In genomic region chr17:71018616-71019308, GRCm38 (mm10) we compare ENCODE assay signal across 19 mouse cellular contexts. TPM values are rescaled to one million over a fixed set of nuclear protein-coding genes. Genes with fewer than 3 reads are reported as not detected.
DNase-seq lines count a peak whose midpoint lies in the region; ATAC-seq and TF ChIP-seq lines count a peak whose summit lies in the region.
"Had no signal": no experiment of that assay in that cellular context is flagged by ENCODE, and none has a peak within 500 bp of the region (broad histone marks: within the 10 kb centered on the region; RNA-seq: fewer than 3 reads in every experiment).

No protein-coding gene starts in this region.

- peak; percentile 19; the same call in 1 of the 2 replicates for ATAC-seq in embryonic facial prominence, embryonic 14.5 days (ENCODE audit: low read depth)
- no peak for ATAC-seq in heart, embryonic 13.5 days (ENCODE audit: extremely low read depth, insufficient number of reproducible peaks, low FRiP score, low TSS enrichment)
- 0 out of 2 replicates have a peak, but pooled peaks have one; percentile 35 for ATAC-seq in embryonic facial prominence, embryonic 15.5 days (ENCODE audit: insufficient number of reproducible peaks, low FRiP score, low TSS enrichment, low read depth)
- peak; percentile 54 for ATAC-seq in limb, embryonic 14.5 days (ENCODE audit: low FRiP score, low read depth)
- ATAC-seq: forebrain, embryonic 14.5 days; inflammation-experienced regulatory T-cells, adult 6 months had no signal

- H3K9ac ChIP-seq in embryonic facial prominence, embryonic 14.5 days (ENCODE audit: low read depth, low read length): no peak overlapping the region
- H3K9ac ChIP-seq in heart, embryonic 13.5 days: peak overlapping the region; percentile 91
- no peak overlapping the region for H3K9ac ChIP-seq in embryonic facial prominence, embryonic 15.5 days
- H3K9ac ChIP-seq in limb, embryonic 14.5 days (ENCODE audit: low read depth, low read length, severe bottlenecking): no peak overlapping the region
- H3K9ac ChIP-seq: hindbrain, embryonic 12.5 days; neural tube, embryonic 12.5 days had no signal

- no peak overlapping the region for H3K4me2 ChIP-seq in embryonic facial prominence, embryonic 14.5 days (ENCODE audit: low read depth, low read length)
- H3K4me2 ChIP-seq in heart, embryonic 13.5 days: peak overlapping the region; percentile 78
- H3K4me2 ChIP-seq in embryonic facial prominence, embryonic 15.5 days (replicated peaks): no peak overlapping the region
- no peak overlapping the region for H3K4me2 ChIP-seq in limb, embryonic 14.5 days (replicated peaks; ENCODE audit: low read depth, low read length, severe bottlenecking)
- H3K4me2 ChIP-seq: hindbrain, embryonic 12.5 days; neural tube, embryonic 12.5 days had no signal

- H3K4me1 ChIP-seq in embryonic facial prominence, embryonic 14.5 days (ENCODE audit: control insufficient read depth, insufficient read depth, low read length): 0 out of 2 replicates have a peak, but pooled peaks cover 4% of the 10 kb centered on the region
- H3K4me1 ChIP-seq in embryonic facial prominence, embryonic 10.5 days: peaks cover 23% of the 10 kb centered on the region
- peaks cover 60% of the 10 kb centered on the region for H3K4me1 ChIP-seq in heart, embryonic 13.5 days
- peaks cover 12% of the 10 kb centered on the region; the same call in 1 of the 2 replicates for H3K4me1 ChIP-seq in embryonic facial prominence, embryonic 15.5 days
- peaks cover 16% of the 10 kb centered on the region for H3K4me1 ChIP-seq in limb, embryonic 14.5 days (ENCODE audit: control insufficient read depth, insufficient read depth, low read length)

- H3K27ac ChIP-seq in embryonic facial prominence, embryonic 14.5 days (replicated peaks; ENCODE audit: low read depth, low read length): no peak overlapping the region
- H3K27ac ChIP-seq in embryonic facial prominence, embryonic 10.5 days (replicated peaks): no peak overlapping the region
- peak overlapping the region; percentile 99 for H3K27ac ChIP-seq in heart, embryonic 13.5 days (replicated peaks)
- no peak overlapping the region for H3K27ac ChIP-seq in embryonic facial prominence, embryonic 15.5 days (replicated peaks)
- no peak overlapping the region for H3K27ac ChIP-seq in limb, embryonic 14.5 days (replicated peaks; ENCODE audit: low read depth, low read length)
- H3K27ac ChIP-seq: hindbrain, embryonic 12.5 days; neural tube, embryonic 12.5 days had no signal

- 80% methylated on average over 15 of the region's 15 CpGs for WGBS in embryonic facial prominence, embryonic 14.5 days
- 83% methylated on average over 15 of the region's 15 CpGs for WGBS in embryonic facial prominence, embryonic 10.5 days
- WGBS in heart, embryonic 13.5 days: 49% methylated on average over 15 of the region's 15 CpGs
- 76% methylated on average over 15 of the region's 15 CpGs for WGBS in embryonic facial prominence, embryonic 15.5 days
- WGBS in limb, embryonic 14.5 days: 74% methylated on average over 15 of the region's 15 CpGs

- TF ChIP-seq POLR2A in limb, embryonic 14.5 days (IDR thresholded peaks at IDR 0.05; ENCODE audit: borderline replicate concordance, extremely low read depth, insufficient read depth, insufficient read length): no peak

- H3K27me3 ChIP-seq in embryonic facial prominence, embryonic 14.5 days (replicated peaks; ENCODE audit: control insufficient read depth, insufficient read depth, low read length): no peaks in the 10 kb centered on the region
- H3K27me3 ChIP-seq in embryonic facial prominence, embryonic 10.5 days (replicated peaks; ENCODE audit: low read depth, poor library complexity, severe bottlenecking): no peaks in the 10 kb centered on the region
- no peaks in the 10 kb centered on the region for H3K27me3 ChIP-seq in heart, embryonic 13.5 days (replicated peaks)
- no peaks in the 10 kb centered on the region for H3K27me3 ChIP-seq in embryonic facial prominence, embryonic 15.5 days
- H3K27me3 ChIP-seq in limb, embryonic 14.5 days (ENCODE audit: control insufficient read depth, insufficient read depth, low read length): no peaks in the 10 kb centered on the region
- H3K27me3 ChIP-seq: hindbrain, embryonic 12.5 days; neural tube, embryonic 12.5 days had no signal

- no peak for DNase-seq in embryonic facial prominence, embryonic 14.5 days (ENCODE audit: low spot score)
- DNase-seq in embryonic facial prominence, embryonic 10.5 days (ENCODE audit: low spot score): no peak
- DNase-seq in heart, postnatal 4 days: no peak
- DNase-seq in limb, embryonic 14.5 days (ENCODE audit: low spot score): peak; percentile 37
- DNase-seq in layer of hippocampus, adult 9-11 months: no peak
- no peak for DNase-seq in ovary, postnatal 10 days (ENCODE audit: low spot score)
- DNase-seq: adrenal gland, adult 2 months; cerebellum, adult 9-10 months; lung, adult 18-20 months; lung, postnatal 36 days; right cerebral cortex, adult 18-20 months; thymus, postnatal 14 days had no signal

- no peaks in the 10 kb centered on the region for H3K9me3 ChIP-seq in embryonic facial prominence, embryonic 14.5 days (ENCODE audit: control insufficient read depth, low read length)
- H3K9me3 ChIP-seq in embryonic facial prominence, embryonic 10.5 days: no peaks in the 10 kb centered on the region
- no peaks in the 10 kb centered on the region for H3K9me3 ChIP-seq in heart, embryonic 13.5 days
- H3K9me3 ChIP-seq in embryonic facial prominence, embryonic 15.5 days (replicated peaks): no peaks in the 10 kb centered on the region
- H3K9me3 ChIP-seq in limb, embryonic 14.5 days (ENCODE audit: control insufficient read depth, low read length): no peaks in the 10 kb centered on the region
- H3K9me3 ChIP-seq: hindbrain, embryonic 12.5 days; midbrain, embryonic 10.5 days; neural tube, embryonic 12.5 days had no signal

- no peaks in the 10 kb centered on the region for H3K36me3 ChIP-seq in embryonic facial prominence, embryonic 14.5 days (ENCODE audit: control insufficient read depth, insufficient read depth, low read length)
- H3K36me3 ChIP-seq in embryonic facial prominence, embryonic 10.5 days (replicated peaks): no peaks in the 10 kb centered on the region
- H3K36me3 ChIP-seq in heart, embryonic 13.5 days: peaks cover 14% of the 10 kb centered on the region
- H3K36me3 ChIP-seq in embryonic facial prominence, embryonic 15.5 days: no peaks in the 10 kb centered on the region
- H3K36me3 ChIP-seq in limb, embryonic 14.5 days (ENCODE audit: control insufficient read depth, insufficient read depth, low read length): no peaks in the 10 kb centered on the region
- H3K36me3 ChIP-seq: hindbrain, embryonic 12.5 days; midbrain, embryonic 10.5 days; neural tube, embryonic 12.5 days had no signal

- H3K4me3 ChIP-seq in embryonic facial prominence, embryonic 14.5 days (ENCODE audit: low read depth, low read length): no peak overlapping the region
- no peak overlapping the region for H3K4me3 ChIP-seq in embryonic facial prominence, embryonic 10.5 days
- peak overlapping the region; percentile 62 for H3K4me3 ChIP-seq in heart, embryonic 13.5 days
- H3K4me3 ChIP-seq in embryonic facial prominence, embryonic 15.5 days (replicated peaks): no peak overlapping the region
- H3K4me3 ChIP-seq in limb, embryonic 14.5 days (replicated peaks; ENCODE audit: low read length): no peak overlapping the region
- H3K4me3 ChIP-seq: hindbrain, embryonic 12.5 days; midbrain, embryonic 10.5 days; neural tube, embryonic 12.5 days had no signal

RNA-seq across cellular contexts. Expression of gene Myl12a, which starts 16.1 kb away (rescaled TPM):
- polyA plus RNA-seq in embryonic facial prominence, embryonic 14.5 days (2014; fragmentation: Nextera tagmentation; extraction: Ambion mirVana): 690 and 724 TPM in 2 replicates
- 439 and 451 TPM in 2 replicates for polyA plus RNA-seq in embryonic facial prominence, embryonic 10.5 days (2016; fragmentation: Nextera tagmentation; extraction: Ambion mirVana)
- 728 and 793 TPM in 2 replicates for polyA plus RNA-seq in heart, embryonic 13.5 days (2015; fragmentation: Nextera tagmentation; extraction: Ambion mirVana)
- total RNA-seq in heart, postnatal 4 days (2021): 100 to 1,000 TPM; 733 to 785 TPM
- 665 and 690 TPM in 2 replicates for polyA plus RNA-seq in embryonic facial prominence, embryonic 15.5 days (2015; fragmentation: Nextera tagmentation; extraction: Ambion mirVana)
- polyA plus RNA-seq in limb, embryonic 14.5 days (2012; rRNA removed): 361 and 386 TPM in 2 replicates
- polyA plus RNA-seq in limb, embryonic 14.5 days (2014; fragmentation: Nextera tagmentation; extraction: Ambion mirVana): 718 and 721 TPM in 2 replicates

RNA-seq across cellular contexts. Expression of gene Myom1, which starts 16.3 kb away (rescaled TPM):
- polyA plus RNA-seq in embryonic facial prominence, embryonic 14.5 days (2014; fragmentation: Nextera tagmentation; extraction: Ambion mirVana): 53.1 and 61.5 TPM in 2 replicates
- 2.5 and 3.4 TPM in 2 replicates for polyA plus RNA-seq in embryonic facial prominence, embryonic 10.5 days (2016; fragmentation: Nextera tagmentation; extraction: Ambion mirVana)
- polyA plus RNA-seq in heart, embryonic 13.5 days (2015; fragmentation: Nextera tagmentation; extraction: Ambion mirVana): 156 and 169 TPM in 2 replicates
- 100 to 1,000 TPM; 944 to 986 TPM for total RNA-seq in heart, postnatal 4 days (2021)
- polyA plus RNA-seq in embryonic facial prominence, embryonic 15.5 days (2015; fragmentation: Nextera tagmentation; extraction: Ambion mirVana): 22.9 and 32.8 TPM in 2 replicates
- 20.8 and 29.6 TPM in 2 replicates for polyA plus RNA-seq in limb, embryonic 14.5 days (2012; rRNA removed)
- polyA plus RNA-seq in limb, embryonic 14.5 days (2014; fragmentation: Nextera tagmentation; extraction: Ambion mirVana): 22.6 and 33.2 TPM in 2 replicates
